Mouse (Mus musculus): ENCODE data around the gene A830018L16Rik.

DNA sequence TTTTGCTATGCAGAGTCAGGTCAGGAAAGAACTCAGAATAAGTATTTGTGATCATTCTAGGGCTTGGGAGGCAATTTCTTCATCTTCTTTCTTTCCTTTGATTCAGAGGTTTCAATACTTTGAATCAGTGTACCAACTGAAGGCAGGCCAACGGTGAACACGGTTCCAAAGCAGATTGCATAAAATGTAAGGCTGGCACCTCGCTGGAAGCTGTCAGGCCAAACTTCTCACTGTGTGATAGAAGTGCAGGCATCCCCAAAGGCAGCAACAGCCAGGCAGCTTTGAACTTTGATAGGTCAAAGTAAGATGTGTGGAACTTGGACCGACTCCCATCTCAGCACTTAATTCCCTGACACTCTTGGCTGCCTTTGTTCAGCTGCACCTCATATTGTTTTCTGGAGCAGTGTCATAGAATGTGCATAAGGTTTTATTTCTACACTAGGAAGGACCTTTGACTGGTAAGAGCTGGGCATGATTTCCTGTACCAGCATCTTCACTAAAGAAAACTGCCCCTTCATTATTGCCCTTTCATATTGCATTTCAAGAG lies 568.8 kb downstream of the A830018L16Rik start:
- TF ChIP-seq POLR2A (IDR thresholded peaks at IDR 0.05; ENCODE audit: control insufficient read depth, low read depth, low read length) (no peak), CTCF (IDR thresholded peaks at IDR 0.05; ENCODE audit: control insufficient read depth, insufficient read depth, insufficient replicate concordance, low read depth, low read length) (no peak)

Measured in testis, adult 2 months (tissue).